In genomic region chr17:5798221-5798801, GRCm38 (mm10) we compare ENCODE assay signal across 9 mouse cellular contexts. TPM values are rescaled to one million over a fixed set of nuclear protein-coding genes. Genes with fewer than 3 reads are reported as not detected.
DNase-seq lines count a peak whose midpoint lies in the region; ATAC-seq and TF ChIP-seq lines count a peak whose summit lies in the region.
"Had no signal": no experiment of that assay in that cellular context is flagged by ENCODE, and none has a peak within 500 bp of the region (broad histone marks: within the 10 kb centered on the region; RNA-seq: fewer than 3 reads in every experiment).

No protein-coding gene starts in this region.

- ATAC-seq in liver, postnatal 0 days: peak; percentile 57
- no peak for ATAC-seq in hindbrain, embryonic 12.5 days (ENCODE audit: low FRiP score)
- ATAC-seq in neural tube, embryonic 15.5 days (ENCODE audit: low FRiP score): no peak

- H3K36me3 ChIP-seq in liver, postnatal 0 days (replicated peaks; ENCODE audit: insufficient read depth, low read length): no peaks in the 10 kb centered on the region
- no peaks in the 10 kb centered on the region for H3K36me3 ChIP-seq in hindbrain, embryonic 12.5 days
- H3K36me3 ChIP-seq in neural tube, embryonic 15.5 days: no peaks in the 10 kb centered on the region
- H3K36me3 ChIP-seq: limb, embryonic 13.5 days had no signal

- TF ChIP-seq CTCF in liver, postnatal 0 days (IDR thresholded peaks at IDR 0.05; ENCODE audit: low read depth): peak; percentile 22

- peak; percentile 60 for DNase-seq in lung, postnatal 36 days
- no peak for DNase-seq in lung, postnatal 14 days
- peak; percentile 56 for DNase-seq in cerebellum, adult 8-10 months
- peak; percentile 61 for DNase-seq in liver, postnatal 0 days
- DNase-seq in thymus, postnatal 14 days: peak; percentile 57
- no peak for DNase-seq in layer of hippocampus, postnatal 36 days

- peak overlapping the region; percentile 42 for H3K4me2 ChIP-seq in liver, postnatal 0 days (ENCODE audit: low read depth, low read length)
- no peak overlapping the region for H3K4me2 ChIP-seq in hindbrain, embryonic 12.5 days (replicated peaks)
- H3K4me2 ChIP-seq in neural tube, embryonic 15.5 days: no peak overlapping the region
- H3K4me2 ChIP-seq: limb, embryonic 13.5 days had no signal

- peak overlapping the region; percentile 55 for H3K27ac ChIP-seq in liver, postnatal 0 days (ENCODE audit: low read depth)
- H3K27ac ChIP-seq in hindbrain, embryonic 12.5 days: no peak overlapping the region
- no peak overlapping the region for H3K27ac ChIP-seq in neural tube, embryonic 15.5 days (replicated peaks)
- H3K27ac ChIP-seq: limb, embryonic 13.5 days had no signal

- no peaks in the 10 kb centered on the region for H3K9me3 ChIP-seq in liver, postnatal 0 days (ENCODE audit: low read length)
- no peaks in the 10 kb centered on the region for H3K9me3 ChIP-seq in hindbrain, embryonic 12.5 days (replicated peaks)
- H3K9me3 ChIP-seq in neural tube, embryonic 15.5 days (replicated peaks): no peaks in the 10 kb centered on the region
- H3K9me3 ChIP-seq: limb, embryonic 13.5 days had no signal

- no peaks in the 10 kb centered on the region for H3K27me3 ChIP-seq in liver, postnatal 0 days (ENCODE audit: insufficient read depth, low read length)
- H3K27me3 ChIP-seq in hindbrain, embryonic 12.5 days: no peaks in the 10 kb centered on the region
- no peaks in the 10 kb centered on the region for H3K27me3 ChIP-seq in neural tube, embryonic 15.5 days (replicated peaks)

- no peak overlapping the region for H3K9ac ChIP-seq in liver, postnatal 0 days (replicated peaks)
- no peak overlapping the region for H3K9ac ChIP-seq in hindbrain, embryonic 12.5 days
- no peak overlapping the region for H3K9ac ChIP-seq in neural tube, embryonic 15.5 days (replicated peaks)
- H3K9ac ChIP-seq: limb, embryonic 13.5 days had no signal

- H3K4me3 ChIP-seq in liver, postnatal 0 days (ENCODE audit: low read depth, low read length): 0 out of 2 replicates have a peak overlapping the region, but pooled peaks have one; percentile 7
- H3K4me3 ChIP-seq in hindbrain, embryonic 12.5 days: no peak overlapping the region
- H3K4me3 ChIP-seq in neural tube, embryonic 15.5 days (replicated peaks): no peak overlapping the region
- H3K4me3 ChIP-seq: limb, embryonic 13.5 days had no signal

- H3K4me1 ChIP-seq in liver, postnatal 0 days (ENCODE audit: insufficient read depth): peaks cover 44% of the 10 kb centered on the region
- H3K4me1 ChIP-seq in hindbrain, embryonic 12.5 days: no peaks in the 10 kb centered on the region
- peaks cover 3% of the 10 kb centered on the region; the same call in 1 of the 2 replicates for H3K4me1 ChIP-seq in neural tube, embryonic 15.5 days

- TF ChIP-seq EP300 in liver, postnatal 0 days (IDR thresholded peaks at IDR 0.05; ENCODE audit: low read depth): 0 out of 2 replicates have a peak, but pooled peaks have one; percentile 47

- WGBS in liver, postnatal 0 days (ENCODE audit: insufficient replicate concordance): 23% methylated on average over 13 of the region's 13 CpGs
- 71% methylated on average over 13 of the region's 13 CpGs for WGBS in hindbrain, embryonic 12.5 days
- WGBS in neural tube, embryonic 15.5 days: 66% methylated on average over 13 of the region's 13 CpGs

RNA-seq across cellular contexts. Expression of gene Snx9, which starts 42.8 kb away (rescaled TPM):
- polyA plus RNA-seq in liver, postnatal 0 days (2015; fragmentation: Nextera tagmentation; extraction: Ambion mirVana): 13.1 and 13.5 TPM in 2 replicates
- 10 to 100 TPM; 13.8 to 14.7 TPM for total RNA-seq in layer of hippocampus, postnatal 36 days (2021)
- polyA plus RNA-seq in hindbrain, embryonic 12.5 days (2016; fragmentation: Nextera tagmentation; extraction: Ambion mirVana): 20.8 and 22.0 TPM in 2 replicates
- polyA plus RNA-seq in neural tube, embryonic 15.5 days (2015; fragmentation: Nextera tagmentation; extraction: Ambion mirVana): 8.1 and 12.6 TPM in 2 replicates

Comparison
In these comparisons a context has a peak if more than half of its experiments do, and no peak if none do; other contexts are left out.
1. DNase-seq: peak in lung, postnatal 36 days (single experiment), cerebellum, adult 8-10 months (single experiment), liver, postnatal 0 days (single experiment) and thymus, postnatal 14 days (single experiment); none in lung, postnatal 14 days (single experiment) and layer of hippocampus, postnatal 36 days (0 of 2).